24 mouse cellular contexts compared by ENCODE assay signal in genomic region chr9:30697533-30697932, GRCm38 (mm10).
"Had no signal": no experiment of that assay in that cellular context is flagged by ENCODE, and none has a peak within 500 bp of the region (broad histone marks: within the 10 kb centered on the region; RNA-seq: fewer than 3 reads in every experiment).

No protein-coding gene starts in this region.

- H3K9me3 ChIP-seq: limb, embryonic 10.5 days; limb, embryonic 13.5 days; liver, embryonic 12.5 days; liver, embryonic 15.5 days; lung, embryonic 15.5 days; midbrain, embryonic 12.5 days; midbrain, embryonic 15.5 days; neural tube, embryonic 12.5 days; neural tube, embryonic 15.5 days had no signal

- H3K27ac ChIP-seq: kidney, postnatal 0 days; layer of hippocampus, adult 2 months; limb, embryonic 10.5 days; limb, embryonic 13.5 days; liver, embryonic 12.5 days; liver, embryonic 15.5 days; lung, embryonic 15.5 days; midbrain, embryonic 12.5 days; midbrain, embryonic 15.5 days; neural tube, embryonic 12.5 days; neural tube, embryonic 15.5 days; stomach, postnatal 0 days had no signal

- H3K4me1 ChIP-seq: limb, embryonic 10.5 days; liver, embryonic 12.5 days; liver, embryonic 15.5 days; lung, embryonic 15.5 days; midbrain, embryonic 15.5 days; neural tube, embryonic 12.5 days; neural tube, embryonic 15.5 days had no signal

- H3K9ac ChIP-seq: limb, embryonic 13.5 days; liver, embryonic 12.5 days; liver, embryonic 15.5 days; lung, embryonic 15.5 days; midbrain, embryonic 12.5 days; midbrain, embryonic 15.5 days; neural tube, embryonic 12.5 days; neural tube, embryonic 15.5 days had no signal

- DNase-seq: kidney, postnatal 25 days; layer of hippocampus, adult 9-11 months; liver; lung, adult 18-20 months; lung, postnatal 10 days; lung, postnatal 36 days; right cerebral cortex, adult 18-20 months; right cerebral cortex, postnatal 14 days; right cerebral cortex, postnatal 4 days; thymus, adult 2 months; thymus, postnatal 14 days; thymus, postnatal 4 days had no signal

- H3K27me3 ChIP-seq: limb, embryonic 13.5 days; liver, embryonic 12.5 days; liver, embryonic 15.5 days; lung, embryonic 15.5 days; midbrain, embryonic 12.5 days; midbrain, embryonic 15.5 days; neural tube, embryonic 12.5 days; neural tube, embryonic 15.5 days had no signal

- ATAC-seq: liver, embryonic 12.5 days; midbrain, embryonic 15.5 days had no signal

- H3K4me3 ChIP-seq: layer of hippocampus, adult 2 months; limb, embryonic 10.5 days; limb, embryonic 13.5 days; liver, embryonic 12.5 days; liver, embryonic 15.5 days; lung, embryonic 15.5 days; midbrain, embryonic 12.5 days; midbrain, embryonic 15.5 days; neural tube, embryonic 12.5 days; neural tube, embryonic 15.5 days had no signal

- H3K36me3 ChIP-seq: limb, embryonic 10.5 days; limb, embryonic 13.5 days; liver, embryonic 12.5 days; liver, embryonic 15.5 days; lung, embryonic 15.5 days; midbrain, embryonic 12.5 days; midbrain, embryonic 15.5 days; neural tube, embryonic 12.5 days; neural tube, embryonic 15.5 days had no signal

- H3K4me2 ChIP-seq: limb, embryonic 13.5 days; liver, embryonic 12.5 days; liver, embryonic 15.5 days; lung, embryonic 15.5 days; midbrain, embryonic 12.5 days; midbrain, embryonic 15.5 days; neural tube, embryonic 12.5 days; neural tube, embryonic 15.5 days had no signal
